Mouse (Mus musculus): Measurements from ENCODE around the gene Kif2c.
A peak's percentile ranks its signal among the peaks of the same experiment; 100 is the strongest.

Kif2c gene

GRCm38 (mm10) chr4:117181863-117182758 lies at the start of gene Kif2c:
TSS of gene Kif2c (minus strand) at chr4:117182639.
- DNase-seq (ENCODE audit: low read depth, low spot score), result peak; percentile 95

DNA sequence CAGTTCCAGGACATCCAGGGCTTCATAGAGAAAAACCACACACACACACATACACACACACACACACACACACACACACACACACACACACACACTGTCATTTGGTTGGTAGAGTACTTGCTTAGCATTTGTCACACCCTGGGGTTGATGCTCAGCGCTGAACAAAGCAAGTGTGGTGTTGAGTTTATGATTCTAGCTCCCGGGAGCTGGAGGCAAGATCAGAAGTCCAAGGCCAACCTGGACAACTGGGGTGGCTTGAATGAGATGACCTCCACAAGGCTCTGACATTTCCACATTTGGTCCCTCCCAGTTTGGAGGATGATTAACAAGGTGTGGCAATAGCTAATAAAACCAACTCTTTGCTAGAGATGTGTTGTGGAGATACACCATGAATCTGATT lies 48.8 kb upstream of the Kif2c start:
- DNase-seq (ENCODE audit: low read depth, low spot score), result no peak

GRCm38 (mm10) chr4:117230331-117230730 lies 47.9 kb upstream of the Kif2c start:
- peak; percentile 57 for DNase-seq (ENCODE audit: low read depth, low spot score)

DNA sequence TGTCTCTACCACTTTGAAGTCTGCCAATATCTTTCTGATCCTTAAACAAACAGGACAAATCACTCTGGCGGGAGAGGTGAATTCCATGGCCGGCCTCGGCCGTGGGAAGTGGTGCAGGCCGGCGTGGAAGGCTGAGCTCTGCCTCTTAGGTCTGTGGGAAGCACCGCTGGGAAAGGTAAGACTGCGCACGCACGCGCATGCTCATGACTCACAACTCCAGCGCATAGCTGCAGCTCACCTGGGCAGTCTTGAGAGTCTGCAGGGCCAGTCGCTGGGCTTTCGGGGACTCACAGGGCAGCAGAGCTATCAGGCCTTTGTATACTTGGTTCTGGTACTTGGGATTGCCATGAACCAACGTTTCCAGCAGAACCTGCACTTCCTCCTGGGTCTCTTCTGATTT lies 47.2 kb upstream of the Kif2c start:
- DNase-seq (ENCODE audit: low read depth, low spot score), result no peak

- DNase-seq (ENCODE audit: low read depth, low spot score), result no peak
These were observed 42.8 kb upstream of the Kif2c start for GRCm38 (mm10) chr4:117225250-117225649.

DNA sequence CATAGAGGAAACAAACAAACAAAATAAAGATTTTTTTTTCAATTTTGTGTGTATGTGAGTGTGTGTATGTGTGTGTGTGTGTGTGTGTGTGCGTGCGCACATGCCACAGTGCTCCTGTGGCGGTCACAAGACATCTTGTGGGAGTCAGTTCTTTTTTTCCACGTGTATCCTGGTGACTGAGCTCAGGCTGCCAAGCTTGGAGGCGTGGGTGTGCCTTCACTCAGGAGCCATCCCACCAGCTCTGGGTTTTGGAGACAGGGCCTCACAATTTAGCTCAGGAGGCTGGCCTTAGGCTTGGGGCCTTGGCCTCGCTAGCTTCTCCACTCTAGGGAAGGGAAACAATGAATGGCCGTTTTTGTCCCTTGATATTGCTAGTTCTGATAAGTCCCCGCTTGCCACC lies 41.7 kb upstream of the Kif2c start:
- DNase-seq (ENCODE audit: low read depth, low spot score), result no peak

DNA sequence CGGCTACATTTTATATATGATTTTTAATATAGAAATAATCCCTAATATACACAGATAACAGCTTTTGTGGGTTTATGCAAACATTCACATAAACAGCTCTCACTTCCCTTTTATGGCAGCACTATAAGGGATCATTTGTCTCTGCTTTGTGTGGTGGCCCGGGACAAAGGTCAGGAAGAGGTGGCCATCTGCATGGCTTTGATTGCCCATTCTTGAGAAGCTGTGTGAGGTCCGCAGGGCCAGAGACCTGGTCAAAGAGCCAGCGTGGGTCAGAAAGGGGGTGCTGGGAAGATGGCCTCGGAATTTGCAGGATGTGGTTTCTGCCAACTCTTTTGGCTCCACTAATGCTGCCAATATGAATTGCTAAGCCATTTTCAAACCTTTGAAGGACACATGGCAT lies 40.6 kb upstream of the Kif2c start:
- DNase-seq (ENCODE audit: low read depth, low spot score), result peak; percentile 44

DNA sequence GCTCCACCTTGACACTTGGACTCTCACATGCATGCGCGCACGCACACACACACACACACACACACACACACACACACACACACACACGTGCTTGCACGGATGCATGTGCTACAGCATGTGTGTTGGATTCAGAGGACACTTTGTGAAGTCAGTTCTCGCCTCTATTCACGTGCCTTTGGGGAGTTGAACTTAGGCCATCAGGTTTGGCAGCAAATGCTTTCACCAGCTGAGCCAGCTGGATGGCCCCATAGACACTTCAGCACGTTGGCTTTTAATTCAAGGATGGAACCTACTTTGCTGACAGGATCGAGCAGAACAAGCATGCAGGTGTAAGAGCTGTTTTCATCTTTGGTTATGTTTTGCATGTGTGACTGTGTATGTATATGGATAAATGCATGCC lies 39.4 kb upstream of the Kif2c start:
- DNase-seq (ENCODE audit: low read depth, low spot score), result no peak

GRCm38 (mm10) chr4:117220741-117221515 lies 38.5 kb upstream of the Kif2c start:
- no peak for DNase-seq (ENCODE audit: low read depth, low spot score)

DNA sequence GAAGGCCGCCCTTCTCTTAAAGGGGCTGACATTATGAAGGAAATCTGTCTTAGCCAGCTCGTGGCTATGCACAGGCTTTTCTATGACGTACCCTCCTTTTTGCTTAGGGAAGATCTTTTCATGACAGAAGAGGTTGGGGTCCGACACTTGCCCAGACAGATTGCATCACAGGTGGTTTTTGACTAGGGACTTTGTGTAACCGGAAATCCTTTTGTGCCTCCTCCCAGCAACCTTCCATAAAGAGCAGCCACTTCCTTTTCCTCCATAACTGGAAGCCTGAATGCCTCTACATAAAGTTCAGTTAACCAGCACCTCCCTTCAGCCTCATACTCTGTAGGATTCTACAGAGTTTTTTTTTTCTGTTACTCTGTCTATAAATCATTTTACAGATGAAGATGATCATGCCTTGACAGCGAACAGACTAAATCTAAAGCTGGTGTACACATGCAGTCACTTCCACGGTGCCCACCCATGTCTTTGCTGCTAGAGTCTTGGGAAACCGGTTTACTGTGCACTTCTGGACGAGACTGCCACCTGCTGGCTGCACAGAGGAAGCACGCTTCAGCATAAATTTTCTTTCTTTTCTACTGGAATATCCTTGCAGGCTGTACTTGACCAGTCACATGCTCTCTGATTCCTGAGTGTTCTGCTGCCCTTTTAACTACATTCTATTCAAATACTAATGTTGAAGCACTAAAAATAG lies 36.2 kb upstream of the Kif2c start:
- DNase-seq (ENCODE audit: low read depth, low spot score), result peak; percentile 69

- no peak for DNase-seq (ENCODE audit: low read depth, low spot score)
These were observed 34.6 kb upstream of the Kif2c start for GRCm38 (mm10) chr4:117217029-117217428.

DNA sequence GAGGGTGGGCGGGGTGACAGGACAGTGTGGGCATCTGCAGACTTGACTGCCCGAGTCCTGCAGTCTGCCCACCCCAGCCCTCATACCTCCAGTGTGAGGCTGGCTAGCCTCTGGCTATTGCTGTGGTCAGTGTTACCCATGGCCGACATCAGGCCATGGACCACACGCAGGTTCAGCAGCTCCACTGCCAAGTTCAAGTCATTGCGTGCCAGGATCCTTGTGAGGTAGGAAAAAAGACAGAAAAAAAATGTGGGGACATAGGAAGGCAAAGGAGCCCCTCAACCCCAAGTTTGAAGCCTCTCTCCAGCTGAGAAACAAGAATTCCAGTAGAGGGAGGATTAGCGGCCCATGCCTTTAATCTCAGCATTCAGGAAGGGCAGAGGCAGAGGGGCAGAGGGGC lies 31.8 kb upstream of the Kif2c start:
- no peak for DNase-seq (ENCODE audit: low read depth, low spot score)

DNA sequence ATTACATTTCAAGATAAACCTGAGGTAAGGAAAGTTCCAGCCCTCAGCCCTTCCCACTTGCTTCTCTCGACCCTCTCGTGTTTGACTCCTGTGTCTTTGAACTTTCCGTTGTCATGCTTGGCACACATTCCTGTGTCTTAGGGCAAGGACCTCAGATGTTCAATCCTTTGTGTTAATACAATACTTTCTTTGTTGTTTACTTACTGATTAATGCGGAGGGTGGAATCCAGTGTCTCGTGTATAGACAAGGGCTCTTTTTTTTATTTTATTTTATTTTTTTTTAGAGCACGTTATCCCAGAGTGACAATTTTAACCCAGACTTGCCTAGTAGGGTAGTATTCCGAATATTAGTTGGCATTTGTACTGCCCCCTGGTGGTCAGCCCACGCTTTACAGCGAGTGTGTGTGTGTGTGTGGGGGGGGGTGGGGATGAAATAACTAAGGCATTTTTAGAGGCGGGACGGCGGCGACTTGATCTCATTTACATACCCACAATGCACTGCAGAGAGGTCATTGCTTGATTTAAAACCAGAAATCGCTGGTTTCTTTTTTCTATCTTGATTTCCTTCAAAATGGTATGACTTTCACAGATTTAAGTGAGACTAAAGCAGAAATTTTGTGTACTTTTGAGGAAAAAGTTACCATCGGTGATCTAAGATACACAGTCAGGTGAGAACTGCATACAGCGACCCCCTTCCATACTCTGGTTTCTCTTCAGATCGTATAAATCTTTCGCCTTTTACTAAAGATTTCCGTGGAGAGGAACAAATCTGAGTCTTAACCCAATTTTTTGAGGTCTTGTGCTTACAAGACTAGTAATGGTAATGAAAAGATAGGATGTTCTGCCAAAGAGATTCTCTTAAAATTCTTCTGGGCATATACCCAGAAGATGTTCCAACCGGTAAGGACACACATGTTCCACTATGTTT lies 28.0 kb upstream of the Kif2c start:
- peak; percentile 94 for DNase-seq (ENCODE audit: low read depth, low spot score)

- peak; percentile 42 for DNase-seq (ENCODE audit: low read depth, low spot score)
These were observed 27.2 kb upstream of the Kif2c start for GRCm38 (mm10) chr4:117209592-117209991.

GRCm38 (mm10) chr4:117202992-117203354 lies 20.5 kb upstream of the Kif2c start:
- no peak for DNase-seq (ENCODE audit: low read depth, low spot score)

DNA sequence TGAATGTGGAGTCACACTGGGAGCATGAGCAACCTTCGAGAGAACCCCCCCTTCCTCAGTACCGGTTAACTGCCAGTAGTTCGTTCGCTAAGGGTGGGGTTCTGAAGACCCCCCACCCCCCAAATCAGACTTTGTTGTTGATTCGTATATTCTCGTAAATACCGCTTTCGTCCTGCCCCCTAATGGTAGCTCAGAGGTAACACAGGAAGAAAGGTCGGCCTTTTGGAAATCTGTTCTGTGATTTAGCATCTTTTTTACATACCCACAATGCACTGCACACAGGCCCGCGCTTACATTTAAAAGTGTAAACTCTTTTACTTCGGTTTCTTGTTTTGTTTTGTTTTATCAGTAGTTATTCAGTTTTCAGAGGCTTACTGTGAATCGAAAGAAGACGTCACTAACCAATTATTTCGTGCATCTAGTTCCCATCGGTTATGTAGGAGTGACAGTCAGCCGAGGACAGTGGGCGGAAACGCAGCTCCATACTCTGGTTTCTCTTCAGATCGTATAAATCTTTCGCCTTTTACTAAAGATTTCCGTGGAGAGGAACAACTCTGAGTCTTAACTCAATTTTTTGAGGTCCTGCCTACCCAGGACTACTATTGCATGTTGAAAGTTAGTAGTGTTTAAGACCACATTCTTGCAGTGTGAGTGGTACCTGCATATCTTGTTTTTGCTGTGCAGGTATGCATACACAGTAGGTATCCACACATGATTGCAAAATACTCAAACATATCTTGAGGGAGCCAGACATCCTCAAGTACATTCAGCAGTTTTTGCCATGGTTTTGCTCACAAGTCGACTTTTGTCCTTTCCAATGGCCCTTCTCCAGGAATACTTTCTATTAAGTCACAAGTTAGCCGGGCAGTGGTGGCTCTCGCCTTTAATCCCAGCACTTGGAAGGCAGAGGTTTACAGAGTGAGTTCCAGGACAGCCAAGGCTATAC lies 19.9 kb upstream of the Kif2c start:
- peak; percentile 90 for DNase-seq (ENCODE audit: low read depth, low spot score)

- peak; percentile 88 for DNase-seq (ENCODE audit: low read depth, low spot score)
These were observed 9.4 kb upstream of the Kif2c start for GRCm38 (mm10) chr4:117191804-117192203.

GRCm38 (mm10) chr4:117190660-117191059 lies 8.2 kb upstream of the Kif2c start:
- no peak for DNase-seq (ENCODE audit: low read depth, low spot score)

GRCm38 (mm10) chr4:117189856-117190543 lies 7.6 kb upstream of the Kif2c start:
- DNase-seq (ENCODE audit: low read depth, low spot score), result peak; percentile 89

Measured in A20 (cell line).